Mouse (Mus musculus) G1E-ER4 (cell line): ENCODE measurements around the gene Gm48552. TPM values are rescaled to one million over a fixed set of nuclear protein-coding genes. Genes with fewer than 3 reads are reported as not detected.

Source experiments
- GATA1 ChIP-seq: IDR thresholded peaks from one replicate; pipeline ENCODE4 v1.8.0; 2012; ENCODE audit warnings: low read length, inconsistent platforms
- polyA plus RNA-seq: library from polyadenylated mRNA; stranded (reverse); fragments of >175 nt; gene quantifications from 2 replicates; pipeline ENCODE4 v1.2.3, GENCODE M21; 2012

Gm48552 gene
- polyA plus RNA-seq, 1 experiment: 10.7 TPM

DNA sequence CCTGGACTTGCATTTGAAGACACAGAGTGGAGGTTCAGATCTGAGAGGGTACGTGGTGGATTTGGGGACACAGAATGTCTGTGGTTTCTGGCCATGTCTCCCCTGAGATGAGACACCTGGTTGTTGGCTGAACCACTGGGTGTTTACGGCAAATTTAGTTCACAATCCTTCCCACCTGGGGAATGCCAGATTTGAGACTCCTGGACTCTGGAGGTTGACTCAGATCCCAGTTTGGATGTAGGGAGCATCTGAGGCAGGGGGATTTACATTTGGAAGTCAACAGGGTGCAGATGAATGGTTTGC lies 11.5 kb upstream of the Gm48552 start:
- no peak for TF ChIP-seq GATA1

GRCm38 (mm10) chr10:81377793-81378552 lies 10.8 kb upstream of the Gm48552 start, which contains the start of gene Fzr1:
Gene Fzr1 (minus strand): TSS chr10:81378516.
- TF ChIP-seq GATA1: no peak

- TF ChIP-seq GATA1: no peak
Observed at GRCm38 (mm10) chr10:81378553-81379182, 10.1 kb upstream of the Gm48552 start.

DNA sequence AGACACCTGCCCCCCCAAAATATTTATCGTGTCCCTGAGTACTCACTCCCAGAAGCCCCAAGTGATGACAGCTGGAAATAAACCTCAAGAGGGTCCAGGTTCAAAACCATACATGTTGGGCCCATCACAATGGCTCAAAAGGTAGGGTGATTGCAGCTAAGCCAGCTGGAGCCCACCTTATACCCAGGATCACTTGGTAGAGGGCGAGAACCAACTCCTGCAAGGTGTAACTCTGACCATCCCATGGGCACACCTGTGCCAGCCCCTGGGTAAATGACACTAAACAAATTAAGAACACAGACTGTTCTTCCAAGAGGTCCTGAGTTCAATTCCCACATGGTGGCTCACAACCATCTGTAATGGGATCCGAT lies 9.6 kb upstream of the Gm48552 start:
- TF ChIP-seq GATA1: no peak

DNA sequence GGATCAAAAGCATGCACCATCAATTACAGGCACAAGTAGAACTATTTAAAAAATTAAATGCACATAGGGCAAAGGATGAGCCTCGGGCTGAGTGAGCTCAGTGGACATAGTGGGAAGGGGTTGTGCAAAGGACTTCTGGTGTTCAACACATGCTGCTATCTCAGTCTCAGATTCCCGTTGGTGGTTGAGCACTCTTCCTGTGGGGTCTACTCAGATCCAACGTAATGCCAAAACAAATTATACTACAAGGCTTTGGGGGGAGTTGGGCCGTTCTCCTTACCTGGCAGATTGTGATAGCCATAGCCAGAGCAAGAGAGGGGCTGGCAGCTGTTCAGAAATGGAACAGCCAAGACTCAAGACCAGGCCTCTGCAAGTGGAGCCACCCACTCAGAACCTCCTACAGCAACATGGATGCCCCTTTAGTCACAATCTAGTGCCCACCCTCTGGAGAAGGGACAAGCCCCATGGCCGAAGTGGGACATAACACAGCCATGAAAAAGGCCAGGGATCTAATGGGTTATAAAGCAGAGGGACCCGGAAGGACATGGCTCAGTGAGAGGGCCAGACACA lies 8.9 kb upstream of the Gm48552 start:
- TF ChIP-seq GATA1: no peak

DNA sequence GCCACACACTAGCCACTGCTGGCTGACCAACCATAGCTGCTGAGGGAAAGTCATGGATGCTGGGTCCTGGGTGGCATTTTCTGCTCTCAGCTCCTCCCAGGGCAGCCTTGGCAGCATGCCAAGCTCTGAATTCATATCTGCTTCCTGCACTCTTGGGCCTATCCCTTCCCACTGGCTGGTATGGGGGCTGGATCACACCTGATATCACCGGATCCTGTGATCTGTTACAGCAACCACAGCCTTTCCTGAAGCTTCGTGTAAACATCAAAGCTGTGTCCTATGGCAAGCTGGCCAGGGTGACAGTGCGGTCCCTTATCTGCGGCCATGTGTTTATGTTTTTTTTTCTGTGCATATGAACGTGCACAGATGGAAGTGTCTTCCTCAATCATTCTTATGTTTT lies 6.8 kb upstream of the Gm48552 start:
- TF ChIP-seq GATA1: peak; percentile 98

DNA sequence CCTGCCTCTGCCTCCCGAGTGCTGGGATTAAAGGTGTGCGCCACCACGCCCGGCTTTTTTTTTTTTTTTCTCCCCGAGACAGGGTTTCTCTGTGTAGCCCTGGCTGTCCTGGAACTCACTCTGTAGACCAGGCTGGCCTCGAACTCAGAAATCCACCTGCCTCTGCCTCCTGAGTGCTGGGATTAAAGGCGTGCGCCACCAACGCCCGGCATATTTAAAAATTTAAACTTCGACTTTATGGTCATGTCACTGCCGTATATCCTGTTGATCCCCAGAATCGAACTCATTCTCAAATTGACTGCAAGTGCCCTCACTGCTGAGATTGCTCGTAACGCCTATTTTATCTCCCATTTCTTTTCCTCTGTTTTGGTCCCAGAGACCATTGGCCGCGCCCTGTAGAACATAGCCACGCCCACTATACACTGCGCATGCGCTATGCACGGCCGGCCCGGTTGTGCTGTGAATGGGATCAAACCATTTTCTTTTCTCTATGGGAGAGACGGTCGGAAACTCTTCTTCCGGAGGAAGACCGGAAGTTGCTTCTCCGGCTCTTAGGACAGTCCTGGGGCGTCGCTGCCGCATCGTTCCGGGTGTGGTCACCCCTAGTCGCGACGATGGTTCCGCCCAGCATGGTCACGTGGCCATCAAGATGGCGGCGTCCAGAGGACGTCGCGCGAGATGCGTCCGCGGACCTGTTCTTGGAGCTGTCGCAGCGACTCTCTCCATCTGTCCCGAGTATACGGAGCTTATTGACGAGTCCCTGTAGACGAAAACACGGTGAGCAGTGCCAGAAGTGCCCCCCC lies 4.8 kb upstream of the Gm48552 start, which contains the start of the genes Dohh and Gm48551:
Gene Dohh, plus strand, starts transcription at position 627 of the 803 bp plus-strand sequence.
Gene Gm48551, plus strand, starts transcription at position 665 of the 803 bp plus-strand sequence.
- no peak for TF ChIP-seq GATA1

DNA sequence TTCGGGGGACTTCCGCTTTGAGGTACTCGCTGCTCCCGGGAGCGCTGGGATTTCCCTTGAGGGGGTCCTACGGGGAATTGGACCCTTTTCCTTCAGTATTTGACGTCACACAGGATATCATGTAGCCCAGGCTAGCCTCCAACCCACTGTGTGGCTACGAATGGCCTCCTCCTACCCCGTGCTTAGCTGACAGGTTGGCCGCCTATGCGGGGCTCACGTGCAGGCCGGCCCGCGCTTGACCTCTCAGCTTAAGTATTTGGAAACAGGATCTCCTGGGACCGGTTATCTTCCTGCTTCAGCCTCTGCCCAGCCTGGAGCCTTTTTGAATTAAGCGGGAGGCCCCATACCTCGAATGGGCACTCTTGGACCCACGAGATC lies 4.2 kb upstream of the Gm48552 start:
- TF ChIP-seq GATA1: no peak

- TF ChIP-seq GATA1: no peak
Observed at GRCm38 (mm10) chr10:81385603-81386306, 3.0 kb upstream of the Gm48552 start.

GRCm38 (mm10) chr10:81387716-81388115 lies 1.1 kb upstream of the Gm48552 start:
- TF ChIP-seq GATA1: no peak

DNA sequence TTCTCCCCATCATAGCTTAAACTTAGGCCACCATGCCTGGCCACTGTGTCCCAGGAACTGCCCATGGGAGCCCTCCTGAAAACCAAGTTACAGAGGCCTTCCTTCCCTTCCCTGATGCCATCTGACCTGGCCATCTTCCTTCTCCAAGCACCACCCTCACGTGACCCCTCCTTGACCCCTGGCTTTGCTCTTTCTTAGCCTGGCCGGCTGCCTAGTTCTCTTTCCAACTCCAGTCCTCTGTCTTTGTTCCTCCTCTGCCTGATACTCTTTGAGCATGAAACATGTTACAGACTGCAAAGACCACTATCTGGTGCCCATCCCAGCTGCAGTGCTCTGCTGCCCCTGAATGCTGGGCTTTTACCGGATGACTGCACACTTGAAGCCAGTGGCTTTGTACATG lies 568 bp downstream of the Gm48552 start:
- no peak for TF ChIP-seq GATA1

DNA sequence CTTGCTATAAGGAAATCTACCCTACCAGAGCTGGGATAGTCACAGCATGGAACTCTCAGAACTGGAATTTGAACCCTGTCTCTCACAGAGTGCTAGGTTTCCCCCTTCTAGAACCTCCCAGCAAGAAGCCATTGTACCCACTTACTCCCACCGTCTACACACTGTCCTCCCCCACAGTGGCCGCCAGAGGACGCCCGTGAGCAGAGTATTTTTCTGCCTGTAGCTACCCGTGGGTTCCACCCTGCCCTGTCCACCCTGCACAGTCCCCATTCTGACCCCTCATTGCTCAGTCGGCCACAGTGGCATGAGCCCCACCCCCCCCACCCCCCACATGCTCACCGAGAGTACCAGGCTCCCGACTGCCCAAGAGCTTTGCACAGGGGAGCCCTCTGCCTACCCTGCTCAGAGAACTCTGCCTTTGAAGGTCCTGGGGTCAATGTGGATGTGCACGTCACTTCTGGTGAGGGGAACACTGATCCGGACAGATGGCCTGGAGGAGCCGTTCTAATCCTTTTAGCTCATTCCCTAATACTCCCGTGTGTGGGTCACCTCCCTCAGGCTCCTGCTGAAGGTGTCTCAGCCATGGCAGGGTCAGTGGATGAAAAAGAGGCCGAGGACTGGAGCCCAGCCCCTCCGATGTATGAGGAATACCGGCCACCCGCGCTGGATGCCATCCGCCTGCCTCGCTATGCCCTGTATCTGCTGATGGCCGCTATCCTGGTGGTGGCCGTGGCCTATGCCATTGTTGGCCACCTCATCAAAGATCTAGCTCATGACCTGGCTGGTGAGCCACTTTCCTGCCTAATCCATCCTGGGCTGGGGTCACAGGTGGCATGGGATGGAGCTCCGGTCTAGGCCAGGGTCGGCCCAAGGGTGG lies 1.2 kb downstream of the Gm48552 start:
- TF ChIP-seq GATA1: no peak

GRCm38 (mm10) chr10:81390678-81390965 lies 1.8 kb downstream of the Gm48552 start:
- no peak for TF ChIP-seq GATA1

DNA sequence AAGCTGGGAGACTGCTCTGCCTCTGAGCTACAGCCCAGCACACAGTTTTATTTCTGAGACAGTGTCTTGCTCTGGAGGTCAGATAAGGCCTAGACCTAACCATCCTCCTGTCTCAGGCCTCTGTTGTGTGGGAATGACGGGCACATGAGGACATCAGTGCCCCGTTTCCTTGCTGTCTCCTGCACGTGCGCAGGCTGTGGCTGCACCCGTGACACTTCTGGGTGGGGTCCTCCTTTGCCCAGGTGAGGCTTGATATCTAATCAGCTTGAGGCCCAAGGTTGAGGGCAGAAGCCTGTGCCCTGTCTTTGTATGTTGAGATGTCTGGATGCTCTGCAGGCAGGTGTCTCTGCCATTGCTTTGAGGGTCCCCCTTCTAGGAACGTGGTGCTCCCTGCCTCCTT lies 3.5 kb downstream of the Gm48552 start:
- TF ChIP-seq GATA1: no peak

GRCm38 (mm10) chr10:81392781-81393185 lies 4.0 kb downstream of the Gm48552 start, which contains the start of gene Smim24:
Gene Smim24 (plus strand): TSS chr10:81393051.
- no peak for TF ChIP-seq GATA1
